Mouse (Mus musculus) forelimb bud, embryonic 11.5 days (tissue): ENCODE measurements around the gene Fsd1.

Experiments used
- DNase-seq: peaks from one replicate; pipeline ENCODE4 v3.0.0-alpha.2; 2012; ENCODE audit warnings: low read depth, low spot score

The Fsd1 gene

GRCm38 (mm10) chr17:56009088-56009961 lies 23.0 kb downstream of the Fsd1 start:
- peak; percentile 92 for DNase-seq

DNA sequence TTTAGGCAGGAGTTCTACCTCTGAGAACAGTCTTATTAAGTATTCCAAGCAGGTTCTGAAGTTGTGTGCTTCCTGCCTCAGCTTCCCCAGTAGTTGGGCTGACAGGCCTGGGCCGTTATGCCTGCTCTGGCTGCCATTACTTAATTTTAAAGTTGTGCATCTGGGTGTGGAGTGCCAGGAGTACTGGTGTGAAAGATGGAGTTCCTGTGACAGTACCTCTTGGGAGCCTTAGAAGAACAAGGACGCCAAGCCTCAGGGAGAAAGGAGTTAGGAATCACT lies 23.6 kb downstream of the Fsd1 start:
- DNase-seq: no peak

- no peak for DNase-seq
Observed at GRCm38 (mm10) chr17:56010255-56010654, 23.9 kb downstream of the Fsd1 start.

GRCm38 (mm10) chr17:56010681-56011080 lies 24.4 kb downstream of the Fsd1 start:
- DNase-seq: peak; percentile 64

DNA sequence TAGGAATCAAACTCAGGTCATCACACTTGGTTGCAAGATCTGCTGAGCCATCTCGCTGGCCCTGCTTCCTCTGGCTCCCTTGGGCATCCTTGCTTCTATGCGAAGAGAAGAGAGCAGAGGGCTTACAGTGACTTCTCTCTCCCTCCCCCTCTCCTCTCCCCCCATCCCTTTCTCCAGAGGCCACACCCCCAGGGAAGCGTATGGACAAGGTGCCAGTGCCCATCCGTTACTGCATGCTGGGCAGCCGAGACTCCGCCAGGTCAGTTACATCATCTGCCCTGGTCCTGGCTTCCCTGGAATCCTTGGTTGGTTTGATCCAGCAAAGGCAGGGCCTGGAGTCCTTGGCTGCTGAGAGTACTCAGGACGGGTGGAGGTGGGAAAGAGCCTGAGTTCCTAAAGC lies 25.1 kb downstream of the Fsd1 start:
- DNase-seq: no peak

DNA sequence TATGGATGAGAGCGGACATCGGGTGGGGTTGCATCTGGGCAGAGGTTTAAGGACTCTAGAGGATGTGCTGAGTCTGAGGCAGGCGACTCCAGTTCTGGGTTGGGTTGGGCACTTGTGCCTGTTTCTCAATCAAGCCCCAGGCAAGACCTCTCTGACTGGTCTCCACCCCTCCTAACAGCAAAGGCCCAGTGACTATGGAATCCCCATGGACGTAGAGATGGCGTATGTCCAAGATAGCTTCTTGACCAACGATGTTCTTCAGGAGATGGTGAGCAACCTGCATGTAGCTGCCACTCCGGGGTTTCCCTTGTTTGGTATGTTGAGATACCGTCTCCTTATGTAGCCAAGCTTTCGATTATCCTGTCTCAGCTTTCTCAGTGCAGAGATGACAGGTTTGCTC lies 29.0 kb downstream of the Fsd1 start:
- no peak for DNase-seq

GRCm38 (mm10) chr17:56016382-56016781 lies 30.1 kb downstream of the Fsd1 start:
- no peak for DNase-seq

- DNase-seq: no peak
Observed at GRCm38 (mm10) chr17:56016793-56017785, 30.8 kb downstream of the Fsd1 start.

DNA sequence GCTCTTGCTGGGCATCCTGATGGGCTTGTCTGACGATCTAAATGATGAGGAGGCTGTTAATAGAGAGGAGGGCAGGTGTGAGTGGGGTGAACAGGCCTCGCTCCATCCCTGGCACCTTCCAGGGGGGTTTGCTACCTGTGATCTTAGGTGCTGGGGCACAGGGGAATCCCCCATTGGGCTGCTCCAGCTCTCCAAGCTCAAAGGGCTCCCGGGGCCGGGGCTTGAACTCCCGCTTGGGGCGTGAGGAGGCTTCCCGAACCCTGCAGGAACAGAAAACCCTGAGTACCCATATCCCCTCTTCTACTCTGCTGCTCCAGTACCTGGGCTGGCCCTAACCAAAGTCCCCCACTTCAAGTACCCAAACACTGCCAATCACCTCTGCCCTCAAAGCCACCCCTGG lies 31.5 kb downstream of the Fsd1 start:
- no peak for DNase-seq

GRCm38 (mm10) chr17:56018347-56019131 lies 32.2 kb downstream of the Fsd1 start:
- DNase-seq: no peak

DNA sequence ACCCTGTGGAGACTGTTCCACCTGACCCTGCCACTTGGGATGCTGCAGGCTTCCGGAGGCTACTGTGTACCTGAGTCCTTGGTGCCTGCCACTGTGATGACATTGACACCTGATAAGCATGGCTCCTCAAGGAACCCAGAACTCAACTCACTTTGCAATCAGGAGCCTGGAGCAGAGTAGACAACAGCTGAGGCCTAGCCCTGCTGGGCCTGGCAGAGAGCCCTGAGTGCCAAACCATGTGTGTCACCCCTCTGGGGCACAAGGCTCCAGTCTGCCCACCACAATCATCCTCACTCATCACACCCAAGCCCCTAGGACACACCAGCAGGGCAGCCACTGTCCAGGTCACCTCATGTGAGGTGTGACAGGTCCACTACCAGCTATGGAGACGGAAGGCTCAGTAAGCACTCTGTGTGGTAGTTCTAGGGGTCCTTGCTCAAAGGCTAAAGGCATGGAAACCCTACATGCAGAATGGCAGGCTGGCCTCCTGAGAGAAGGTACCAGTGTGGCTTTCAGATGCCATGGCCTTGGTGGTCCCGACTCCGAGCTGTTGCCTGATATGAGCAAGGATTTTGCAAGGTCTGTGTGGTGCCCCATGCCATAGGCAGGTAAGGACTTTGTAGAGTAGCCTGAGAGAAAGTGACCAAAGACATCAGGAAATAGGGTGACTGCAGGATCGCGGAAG lies 34.2 kb downstream of the Fsd1 start:
- DNase-seq: no peak

GRCm38 (mm10) chr17:56021161-56021910 lies 35.0 kb downstream of the Fsd1 start:
- no peak for DNase-seq

DNA sequence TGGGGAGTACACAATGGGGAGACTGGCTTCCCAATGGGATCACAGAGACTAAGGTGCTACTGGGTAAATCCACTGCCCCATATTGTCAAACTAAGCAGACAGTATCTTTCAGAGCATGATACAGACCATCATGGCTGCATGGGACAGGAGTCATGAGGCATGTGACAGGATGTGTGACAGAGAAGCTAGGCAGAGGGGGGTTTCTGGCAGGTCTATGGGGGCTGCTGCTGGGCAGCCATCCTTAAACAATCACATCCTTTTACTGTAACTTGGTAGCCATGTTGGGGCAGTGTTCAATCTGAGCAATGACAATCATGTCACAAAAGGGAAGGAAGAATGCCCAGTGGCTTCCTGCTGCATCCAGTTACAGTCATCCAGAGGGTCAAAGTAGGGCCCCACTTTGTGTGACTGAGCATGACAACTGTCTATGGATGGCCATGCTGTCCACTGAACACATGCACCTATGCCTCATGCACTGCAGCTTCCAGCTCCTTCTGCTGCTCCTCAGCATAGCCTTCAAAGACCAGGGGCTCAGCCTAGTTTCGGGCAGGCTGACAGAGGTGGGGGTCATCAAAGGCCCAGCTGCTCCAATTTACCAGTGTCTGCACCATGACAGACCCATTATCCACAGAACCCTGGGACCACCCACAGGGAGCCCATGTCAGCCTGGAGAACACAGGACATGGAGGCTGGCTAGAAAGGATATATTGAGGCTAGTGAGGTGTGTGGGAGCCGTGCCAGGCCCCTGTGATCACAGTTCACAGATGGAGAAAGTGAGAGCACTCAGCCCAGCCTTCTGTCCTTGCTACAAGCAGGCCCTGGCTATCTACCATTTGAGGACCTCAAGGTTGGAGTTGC lies 36.1 kb downstream of the Fsd1 start:
- no peak for DNase-seq

GRCm38 (mm10) chr17:56022989-56023290 lies 36.6 kb downstream of the Fsd1 start:
- DNase-seq: no peak

DNA sequence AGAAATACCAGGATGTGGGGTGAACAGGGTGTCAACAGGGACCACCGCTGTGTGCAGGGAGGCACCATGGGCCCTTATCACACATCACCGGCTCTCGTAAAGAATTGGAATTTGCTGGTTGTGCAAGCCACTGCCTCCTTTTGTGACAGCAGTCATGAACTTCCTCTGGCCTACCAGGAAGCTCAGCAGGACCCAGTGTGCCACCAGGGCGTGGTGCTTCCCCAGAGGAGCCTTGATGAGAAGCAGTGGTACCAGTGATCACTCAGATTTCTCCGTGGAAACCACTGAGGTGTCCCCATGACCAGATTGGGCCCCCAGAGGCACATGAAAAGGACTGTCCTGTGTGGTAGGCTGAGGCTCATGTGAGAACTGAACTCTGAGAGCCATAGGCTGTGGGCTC lies 37.1 kb downstream of the Fsd1 start:
- DNase-seq: no peak

DNA sequence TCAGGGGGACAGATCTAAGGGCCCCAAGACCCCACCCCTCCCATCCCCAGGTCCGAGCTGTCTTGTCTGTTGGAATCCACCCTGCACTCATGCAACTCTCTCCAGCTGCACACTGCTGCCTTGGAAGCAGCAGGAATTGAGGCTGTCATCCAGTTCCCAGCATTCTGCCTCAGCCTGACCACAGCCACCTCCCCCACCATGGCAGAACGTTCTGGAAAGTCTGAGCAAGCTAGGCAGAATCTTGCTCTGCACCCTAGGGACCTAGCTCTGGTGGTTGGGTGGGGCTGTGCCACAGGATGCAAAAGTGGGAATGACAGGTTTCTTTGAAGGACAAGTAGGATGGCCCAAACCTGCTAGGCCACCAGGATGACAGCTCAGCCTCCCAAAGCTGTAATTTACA lies 38.2 kb downstream of the Fsd1 start:
- DNase-seq: no peak

GRCm38 (mm10) chr17:56024931-56025330 lies 38.6 kb downstream of the Fsd1 start:
- DNase-seq: no peak

- no peak for DNase-seq
Observed at GRCm38 (mm10) chr17:56026303-56026702, 40.0 kb downstream of the Fsd1 start.

DNA sequence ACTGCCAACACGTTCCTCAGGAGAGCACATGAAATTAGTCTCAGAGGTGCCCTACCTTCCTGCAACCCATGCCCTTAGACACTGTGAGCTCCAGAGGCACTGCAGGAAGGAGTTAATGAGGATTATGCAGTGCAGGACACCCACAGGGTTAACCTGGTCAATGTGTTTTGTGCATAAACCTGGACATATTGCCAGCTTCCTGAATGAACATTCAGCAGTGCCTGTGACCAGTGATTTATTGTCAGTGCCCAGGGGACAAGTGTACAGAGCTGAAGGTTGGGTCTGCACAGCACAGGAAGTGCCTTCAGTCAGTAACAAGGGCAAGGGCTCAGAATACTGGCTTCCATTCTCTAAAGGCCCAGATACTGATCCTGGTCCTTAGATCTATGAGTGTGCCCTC lies 40.6 kb downstream of the Fsd1 start:
- no peak for DNase-seq
